Mouse (Mus musculus) lung, postnatal 25 days (tissue): Measurements from ENCODE around the gene Hecw2.

Experiments used
- DNase-seq: peaks from one replicate; pipeline ENCODE4 v3.0.0; 2022; ENCODE audit warnings: low spot score

Gene Hecw2

DNA sequence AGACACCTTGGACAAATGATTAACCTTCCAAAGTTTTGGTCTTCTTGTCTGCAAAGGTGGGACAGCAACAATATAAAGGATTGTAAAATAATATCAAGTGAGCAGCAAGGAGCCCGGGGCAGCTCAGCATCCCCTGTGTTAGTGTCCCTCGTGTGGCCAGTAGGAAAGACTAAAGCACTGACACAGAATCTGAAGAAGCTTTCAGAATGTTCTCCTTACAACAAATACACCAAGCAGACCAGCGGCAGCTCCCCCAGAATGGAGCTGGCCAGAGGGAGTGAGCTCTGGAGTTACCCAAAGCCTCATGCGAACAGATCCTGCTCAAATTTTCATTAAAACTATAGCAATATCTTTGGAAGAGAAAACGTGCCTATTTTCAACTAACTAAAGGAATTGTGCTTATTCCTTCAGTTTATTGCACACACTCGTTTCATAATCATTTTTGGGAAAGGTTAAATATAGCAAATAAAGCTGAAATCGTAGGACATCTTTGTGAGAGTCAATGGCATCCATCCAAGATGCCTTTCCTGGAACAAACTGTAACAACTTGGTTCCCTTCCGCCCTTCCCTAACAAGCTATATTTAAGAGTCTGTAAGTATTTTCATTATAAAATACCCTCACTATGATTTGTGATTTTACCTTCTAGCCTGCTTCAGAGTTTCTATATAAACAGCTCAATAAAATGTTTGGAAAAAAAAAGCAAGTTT lies 208.6 kb downstream of the Hecw2 start:
- peak; percentile 46 for DNase-seq

DNA sequence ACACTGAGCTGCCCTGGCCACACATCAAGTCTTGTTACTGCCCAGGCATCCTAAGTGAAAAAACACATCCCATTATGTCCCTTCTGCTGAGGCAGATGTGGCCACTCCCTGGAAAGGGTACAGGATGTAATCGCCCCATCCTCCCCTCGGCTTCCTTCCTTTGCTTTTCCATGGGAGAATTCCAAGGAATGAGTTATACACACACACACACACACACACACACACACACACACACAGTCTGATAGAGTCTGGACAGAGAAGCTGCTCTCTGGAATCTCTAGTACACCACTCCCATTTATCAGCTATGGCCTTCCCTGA lies 216.5 kb downstream of the Hecw2 start:
- DNase-seq: peak; percentile 84

GRCm38 (mm10) chr1:53977806-53978513 lies 217.0 kb downstream of the Hecw2 start:
- no peak for DNase-seq

- DNase-seq: no peak
These were observed 218.2 kb downstream of the Hecw2 start for GRCm38 (mm10) chr1:53976721-53977120.

- no peak for DNase-seq
These were observed 218.9 kb downstream of the Hecw2 start for GRCm38 (mm10) chr1:53976100-53976499.

DNA sequence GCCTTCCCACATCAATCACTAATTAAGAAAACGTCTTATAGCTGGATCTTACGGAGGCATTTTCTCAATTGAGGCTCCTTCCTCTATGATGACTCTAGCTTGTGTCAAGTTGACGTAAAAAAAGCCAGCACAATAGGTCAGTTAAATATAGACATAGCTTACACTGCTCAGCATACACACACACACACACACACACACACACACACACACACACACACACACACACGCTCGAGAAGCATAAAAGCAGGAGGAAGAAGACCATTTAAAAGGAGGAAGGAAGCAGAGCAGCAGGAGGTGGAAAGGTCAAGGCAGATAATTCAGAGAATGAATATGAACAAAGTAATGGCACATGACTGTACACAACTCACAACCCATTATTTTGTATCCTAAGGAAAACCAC lies 220.0 kb downstream of the Hecw2 start:
- DNase-seq: no peak

GRCm38 (mm10) chr1:53970326-53970977 lies 224.5 kb downstream of the Hecw2 start:
- DNase-seq: peak; percentile 26

GRCm38 (mm10) chr1:53952395-53952794 lies 242.6 kb downstream of the Hecw2 start:
- DNase-seq: no peak

DNA sequence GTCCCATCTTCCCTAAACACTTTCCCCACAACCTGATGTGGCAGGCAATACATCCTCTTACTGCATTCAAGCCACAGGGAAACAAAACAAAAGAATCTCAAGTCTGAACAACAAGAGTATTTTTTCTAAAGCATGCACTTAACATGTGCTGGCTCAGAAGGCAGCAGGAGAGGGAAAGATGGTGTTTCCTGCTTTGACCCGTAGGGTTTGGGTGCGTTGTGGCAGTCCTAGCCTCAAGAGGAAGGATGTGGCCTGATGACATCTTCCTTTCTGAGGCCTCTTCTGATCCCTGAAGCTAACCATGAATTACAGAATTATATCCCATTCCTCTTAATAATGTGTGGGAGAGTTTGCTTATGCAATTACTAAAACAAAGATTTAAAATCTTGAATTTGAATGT lies 249.2 kb downstream of the Hecw2 start:
- no peak for DNase-seq

DNA sequence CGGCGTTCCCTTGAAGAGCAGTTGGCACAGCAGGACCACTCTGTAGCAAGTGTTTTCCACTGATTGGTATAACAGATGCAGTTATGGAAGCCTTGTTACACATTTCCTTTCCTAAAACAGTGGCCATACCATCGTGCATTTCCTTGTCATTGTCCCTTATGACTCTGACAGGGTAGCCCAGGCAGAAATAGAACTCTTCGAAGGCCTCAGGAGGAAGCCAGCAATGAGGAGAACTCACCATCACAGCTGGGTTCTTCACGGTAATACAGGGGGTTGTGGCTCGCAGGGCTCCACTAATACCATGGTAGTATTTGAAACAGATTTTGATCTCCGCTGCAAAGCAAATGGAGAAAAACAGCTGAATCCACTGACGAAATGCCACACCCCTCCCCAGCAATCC lies 252.5 kb downstream of the Hecw2 start:
- DNase-seq: no peak

GRCm38 (mm10) chr1:53941528-53941927 lies 253.4 kb downstream of the Hecw2 start:
- no peak for DNase-seq

- peak; percentile 30 for DNase-seq
These were observed 254.5 kb downstream of the Hecw2 start for GRCm38 (mm10) chr1:53940268-53941017.

GRCm38 (mm10) chr1:53939291-53939690 lies 255.7 kb downstream of the Hecw2 start:
- no peak for DNase-seq

- no peak for DNase-seq
These were observed 261.7 kb downstream of the Hecw2 start for GRCm38 (mm10) chr1:53933308-53933707.

- peak; percentile 24 for DNase-seq
These were observed 263.7 kb downstream of the Hecw2 start for GRCm38 (mm10) chr1:53931314-53931713.

DNA sequence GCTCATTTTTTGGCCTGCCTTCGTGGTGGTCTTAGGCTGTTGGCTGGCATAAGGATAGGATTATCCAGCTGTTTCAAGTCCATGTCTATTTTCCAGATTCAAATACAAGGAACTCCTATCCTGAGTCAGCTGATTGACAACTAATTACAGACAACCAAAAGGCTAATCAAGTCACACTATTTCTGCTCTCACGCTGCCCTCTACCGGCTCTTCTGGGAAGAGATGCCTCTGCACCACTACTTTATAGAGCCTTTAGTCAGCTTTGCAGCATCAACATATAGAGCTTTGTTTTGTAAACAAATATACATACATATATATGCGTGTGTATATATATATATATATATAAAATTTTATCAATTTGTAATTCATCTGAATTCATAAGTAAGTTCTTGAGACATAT lies 267.4 kb downstream of the Hecw2 start:
- DNase-seq: peak; percentile 18

- no peak for DNase-seq
These were observed 269.6 kb downstream of the Hecw2 start for GRCm38 (mm10) chr1:53925149-53925901.

- no peak for DNase-seq
These were observed 283.1 kb downstream of the Hecw2 start for GRCm38 (mm10) chr1:53911848-53912247.

DNA sequence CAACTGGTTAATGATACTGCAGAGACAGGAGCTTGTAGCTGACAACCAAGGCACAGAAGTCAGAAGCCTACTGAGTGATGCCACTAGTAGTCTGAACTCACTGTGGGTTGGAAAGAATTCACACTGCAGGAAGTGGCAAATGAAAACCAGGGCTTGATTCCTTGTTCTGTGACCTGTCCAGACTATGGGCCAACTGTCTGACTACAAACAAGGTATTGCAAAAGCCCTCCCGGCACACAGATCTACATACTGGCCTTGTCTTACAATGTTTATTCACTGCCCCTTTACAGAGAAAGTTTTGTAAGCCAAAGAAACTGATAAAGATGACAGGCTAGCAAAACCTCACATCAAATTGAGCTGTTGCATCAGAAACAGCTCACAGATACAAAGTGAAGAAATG lies 284.7 kb downstream of the Hecw2 start:
- no peak for DNase-seq

GRCm38 (mm10) chr1:53909118-53909517 lies 285.9 kb downstream of the Hecw2 start:
- peak; percentile 42 for DNase-seq

DNA sequence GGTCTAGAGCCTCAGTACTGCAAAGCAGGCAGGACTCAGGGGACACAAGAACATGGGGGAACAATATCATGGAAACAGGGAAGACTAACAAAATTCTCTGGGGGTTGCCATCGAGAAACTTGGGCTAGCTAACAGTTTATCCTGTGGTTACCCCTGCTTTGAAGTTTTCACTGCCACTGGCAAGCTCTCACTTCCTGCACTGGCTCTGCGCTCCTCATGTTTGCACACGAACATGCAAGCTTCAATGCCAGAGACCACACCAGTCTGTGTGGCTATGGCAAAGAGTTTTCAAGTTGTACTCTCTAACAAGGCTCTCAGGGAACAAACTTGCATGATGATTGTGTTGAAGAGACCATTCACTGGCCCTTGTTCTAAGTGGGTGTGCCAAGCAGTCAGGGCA lies 288.8 kb downstream of the Hecw2 start:
- peak; percentile 8 for DNase-seq

GRCm38 (mm10) chr1:53900416-53900815 lies 294.6 kb downstream of the Hecw2 start:
- DNase-seq: no peak
